Mouse (Mus musculus): ENCODE results near the gene Sec22b. TPM values are rescaled to one million over a fixed set of nuclear protein-coding genes. Genes with fewer than 3 reads are reported as not detected.

The Sec22b gene
- polyA plus RNA-seq, 1 experiment from 2014 or later = 124 TPM

DNA sequence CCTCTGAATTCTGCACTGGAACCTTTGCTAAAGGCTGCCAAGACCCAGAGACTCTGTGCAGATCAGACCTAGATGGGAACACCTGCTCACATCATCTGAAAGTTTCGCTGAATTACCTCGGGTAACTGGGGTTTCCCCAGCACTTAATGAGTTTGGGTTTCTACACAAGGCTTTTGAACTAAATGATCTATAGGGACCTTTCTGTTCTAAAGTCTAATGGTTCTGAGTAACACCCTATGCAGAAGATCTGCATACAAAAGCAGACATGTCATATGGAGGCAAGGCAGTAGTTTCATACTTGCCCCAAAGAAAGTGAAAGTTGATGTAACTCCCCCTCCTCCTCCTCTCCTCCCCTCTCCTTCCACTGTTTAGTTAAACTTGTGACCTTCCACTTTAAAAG, 47.5 kb downstream of the Sec22b start:
- Histone ChIP-seq H3K4me1 (ENCODE audit: control insufficient read depth, insufficient read depth, low read length) (no peaks in the 10 kb centered on the region), H3K4me3 (ENCODE audit: low read depth, low read length) (no peak overlapping the region), H3K36me3 (replicated peaks; ENCODE audit: control insufficient read depth, insufficient read depth, low read depth, low read length) (no peaks in the 10 kb centered on the region), H3K9me3 (replicated peaks; ENCODE audit: control insufficient read depth, low read length) (no peaks in the 10 kb centered on the region), H3K27ac (replicated peaks; ENCODE audit: low read depth, low read length) (no peak overlapping the region), H3K9ac (replicated peaks; ENCODE audit: low read length) (no peak overlapping the region), H3K27me3 (ENCODE audit: control insufficient read depth, insufficient read depth, low read length) (no peaks in the 10 kb centered on the region), H3K4me2 (ENCODE audit: low read depth, low read length) (no peak overlapping the region)
- DNase-seq (ENCODE audit: low spot score) (no peak), ATAC-seq (replicated peaks; ENCODE audit: insufficient number of reproducible peaks, low FRiP score, low TSS enrichment, low read depth) (no peak)
- WGBS = 87% methylated on average over 2 of the region's 2 CpGs

GRCm38 (mm10) chr3:97949946-97950345, 49.0 kb downstream of the Sec22b start:
- ATAC-seq (replicated peaks; ENCODE audit: insufficient number of reproducible peaks, low FRiP score, low TSS enrichment, low read depth) (no peak), DNase-seq (ENCODE audit: low spot score) (no peak)
- Histone ChIP-seq H3K36me3 (replicated peaks; ENCODE audit: control insufficient read depth, insufficient read depth, low read depth, low read length) (no peaks in the 10 kb centered on the region), H3K9ac (replicated peaks; ENCODE audit: low read length) (no peak overlapping the region), H3K27me3 (ENCODE audit: control insufficient read depth, insufficient read depth, low read length) (no peaks in the 10 kb centered on the region), H3K27ac (replicated peaks; ENCODE audit: low read depth, low read length) (no peak overlapping the region), H3K9me3 (replicated peaks; ENCODE audit: control insufficient read depth, low read length) (no peaks in the 10 kb centered on the region), H3K4me1 (ENCODE audit: control insufficient read depth, insufficient read depth, low read length) (no peaks in the 10 kb centered on the region), H3K4me2 (ENCODE audit: low read depth, low read length) (no peak overlapping the region), H3K4me3 (ENCODE audit: low read depth, low read length) (no peak overlapping the region)
- 58% methylated on average over 5 of the region's 5 CpGs for WGBS

DNA sequence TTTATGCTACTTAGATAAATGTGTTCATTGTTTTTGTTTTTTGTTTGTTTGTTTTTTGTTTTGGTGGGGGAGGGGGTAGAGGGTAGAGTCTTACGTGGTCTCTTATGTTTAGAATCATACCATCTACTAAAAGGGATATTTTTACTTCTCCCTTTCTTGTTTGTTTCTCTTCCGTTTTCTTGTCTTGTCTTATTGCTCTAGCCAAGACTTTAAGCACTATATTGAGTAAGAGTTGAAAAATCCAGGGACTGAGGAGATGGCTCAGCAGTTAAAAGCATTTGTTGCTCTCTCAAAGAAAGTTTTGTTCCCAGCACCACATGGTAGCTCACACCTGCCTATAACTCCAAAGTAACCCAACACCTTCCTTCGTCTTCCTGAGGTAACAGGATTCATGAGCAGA, 50.1 kb downstream of the Sec22b start:
- no peaks in the 10 kb centered on the region for H3K36me3 ChIP-seq (replicated peaks; ENCODE audit: control insufficient read depth, insufficient read depth, low read depth, low read length)
- no peak for DNase-seq (ENCODE audit: low spot score)
- no peaks in the 10 kb centered on the region for H3K9me3 ChIP-seq (replicated peaks; ENCODE audit: control insufficient read depth, low read length)
- no peaks in the 10 kb centered on the region for H3K27me3 ChIP-seq (ENCODE audit: control insufficient read depth, insufficient read depth, low read length)
- 89% methylated on average over 3 of the region's 3 CpGs for WGBS
- H3K9ac ChIP-seq (replicated peaks; ENCODE audit: low read length) = no peak overlapping the region
- H3K27ac ChIP-seq (replicated peaks; ENCODE audit: low read depth, low read length) = no peak overlapping the region
- no peaks in the 10 kb centered on the region for H3K4me1 ChIP-seq (ENCODE audit: control insufficient read depth, insufficient read depth, low read length)
- H3K4me3 ChIP-seq (ENCODE audit: low read depth, low read length) = no peak overlapping the region
- no peak overlapping the region for H3K4me2 ChIP-seq (ENCODE audit: low read depth, low read length)
- no peak for ATAC-seq (replicated peaks; ENCODE audit: insufficient number of reproducible peaks, low FRiP score, low TSS enrichment, low read depth)

DNA sequence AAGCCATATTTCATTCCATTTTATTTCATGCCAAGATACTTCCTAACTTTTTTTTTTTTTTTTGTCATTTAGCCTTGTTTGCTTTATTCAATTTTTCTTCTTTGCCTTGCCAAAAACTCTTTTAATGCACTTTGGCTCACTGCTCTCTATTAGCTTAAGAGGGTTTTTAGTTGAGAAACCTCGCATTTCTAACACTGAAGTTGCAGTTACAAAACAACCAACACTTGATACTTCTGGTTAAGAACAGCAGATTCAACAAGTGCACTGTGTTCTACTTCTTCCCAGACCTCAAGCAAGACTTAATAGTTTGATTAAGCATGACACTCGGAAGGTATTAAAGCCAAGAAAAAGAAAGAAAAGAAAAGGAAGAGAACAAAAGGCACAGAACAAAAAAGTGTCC, 52.2 kb downstream of the Sec22b start:
- Histone ChIP-seq H3K4me3 (ENCODE audit: low read depth, low read length) (no peak overlapping the region), H3K36me3 (replicated peaks; ENCODE audit: control insufficient read depth, insufficient read depth, low read depth, low read length) (no peaks in the 10 kb centered on the region), H3K9ac (replicated peaks; ENCODE audit: low read length) (no peak overlapping the region), H3K4me1 (ENCODE audit: control insufficient read depth, insufficient read depth, low read length) (no peaks in the 10 kb centered on the region), H3K9me3 (replicated peaks; ENCODE audit: control insufficient read depth, low read length) (no peaks in the 10 kb centered on the region), H3K27ac (replicated peaks; ENCODE audit: low read depth, low read length) (no peak overlapping the region), H3K4me2 (ENCODE audit: low read depth, low read length) (no peak overlapping the region), H3K27me3 (ENCODE audit: control insufficient read depth, insufficient read depth, low read length) (no peaks in the 10 kb centered on the region)
- ATAC-seq (replicated peaks; ENCODE audit: insufficient number of reproducible peaks, low FRiP score, low TSS enrichment, low read depth) (no peak), DNase-seq (ENCODE audit: low spot score) (no peak)
- WGBS = 85% methylated on average over 2 of the region's 2 CpGs

GRCm38 (mm10) chr3:97956322-97956721, 55.3 kb downstream of the Sec22b start:
- Histone ChIP-seq H3K36me3 (replicated peaks; ENCODE audit: control insufficient read depth, insufficient read depth, low read depth, low read length) (no peaks in the 10 kb centered on the region), H3K4me1 (ENCODE audit: control insufficient read depth, insufficient read depth, low read length) (no peaks in the 10 kb centered on the region), H3K4me2 (ENCODE audit: low read depth, low read length) (no peak overlapping the region), H3K9me3 (replicated peaks; ENCODE audit: control insufficient read depth, low read length) (no peaks in the 10 kb centered on the region), H3K9ac (replicated peaks; ENCODE audit: low read length) (no peak overlapping the region), H3K4me3 (ENCODE audit: low read depth, low read length) (no peak overlapping the region), H3K27ac (replicated peaks; ENCODE audit: low read depth, low read length) (no peak overlapping the region), H3K27me3 (ENCODE audit: control insufficient read depth, insufficient read depth, low read length) (no peaks in the 10 kb centered on the region)
- WGBS = 46% methylated on average over 6 of the region's 6 CpGs
- no peak for DNase-seq (ENCODE audit: low spot score)
- ATAC-seq (replicated peaks; ENCODE audit: insufficient number of reproducible peaks, low FRiP score, low TSS enrichment, low read depth) = no peak

DNA sequence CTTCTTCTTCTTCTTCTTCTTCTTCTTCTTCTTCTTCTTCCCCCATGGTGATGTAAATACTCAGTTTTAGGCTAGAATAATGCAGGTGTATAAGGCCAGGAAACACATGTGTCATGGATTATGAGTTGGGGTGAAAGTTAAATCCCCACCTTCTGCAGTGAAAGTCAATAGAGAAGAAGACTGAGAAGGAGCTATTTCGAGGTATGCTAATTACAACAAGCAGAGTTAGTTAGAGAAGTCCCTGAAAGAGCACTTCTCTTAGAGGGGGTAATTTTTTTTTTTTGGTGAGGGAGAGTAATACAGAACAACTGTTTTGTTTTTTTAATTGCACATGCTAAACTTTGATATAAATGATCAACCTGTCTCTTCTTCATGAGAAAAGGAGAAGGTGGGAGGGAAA, 55.9 kb downstream of the Sec22b start:
- ATAC-seq (replicated peaks; ENCODE audit: insufficient number of reproducible peaks, low FRiP score, low TSS enrichment, low read depth) (no peak), DNase-seq (ENCODE audit: low spot score) (no peak)
- Histone ChIP-seq H3K27me3 (ENCODE audit: control insufficient read depth, insufficient read depth, low read length) (no peaks in the 10 kb centered on the region), H3K4me2 (ENCODE audit: low read depth, low read length) (no peak overlapping the region), H3K9me3 (replicated peaks; ENCODE audit: control insufficient read depth, low read length) (no peaks in the 10 kb centered on the region), H3K27ac (replicated peaks; ENCODE audit: low read depth, low read length) (no peak overlapping the region), H3K36me3 (replicated peaks; ENCODE audit: control insufficient read depth, insufficient read depth, low read depth, low read length) (no peaks in the 10 kb centered on the region), H3K4me3 (ENCODE audit: low read depth, low read length) (no peak overlapping the region), H3K4me1 (ENCODE audit: control insufficient read depth, insufficient read depth, low read length) (no peaks in the 10 kb centered on the region), H3K9ac (replicated peaks; ENCODE audit: low read length) (no peak overlapping the region)
- WGBS = 61% methylated on average over 1 of the region's 1 CpGs

DNA sequence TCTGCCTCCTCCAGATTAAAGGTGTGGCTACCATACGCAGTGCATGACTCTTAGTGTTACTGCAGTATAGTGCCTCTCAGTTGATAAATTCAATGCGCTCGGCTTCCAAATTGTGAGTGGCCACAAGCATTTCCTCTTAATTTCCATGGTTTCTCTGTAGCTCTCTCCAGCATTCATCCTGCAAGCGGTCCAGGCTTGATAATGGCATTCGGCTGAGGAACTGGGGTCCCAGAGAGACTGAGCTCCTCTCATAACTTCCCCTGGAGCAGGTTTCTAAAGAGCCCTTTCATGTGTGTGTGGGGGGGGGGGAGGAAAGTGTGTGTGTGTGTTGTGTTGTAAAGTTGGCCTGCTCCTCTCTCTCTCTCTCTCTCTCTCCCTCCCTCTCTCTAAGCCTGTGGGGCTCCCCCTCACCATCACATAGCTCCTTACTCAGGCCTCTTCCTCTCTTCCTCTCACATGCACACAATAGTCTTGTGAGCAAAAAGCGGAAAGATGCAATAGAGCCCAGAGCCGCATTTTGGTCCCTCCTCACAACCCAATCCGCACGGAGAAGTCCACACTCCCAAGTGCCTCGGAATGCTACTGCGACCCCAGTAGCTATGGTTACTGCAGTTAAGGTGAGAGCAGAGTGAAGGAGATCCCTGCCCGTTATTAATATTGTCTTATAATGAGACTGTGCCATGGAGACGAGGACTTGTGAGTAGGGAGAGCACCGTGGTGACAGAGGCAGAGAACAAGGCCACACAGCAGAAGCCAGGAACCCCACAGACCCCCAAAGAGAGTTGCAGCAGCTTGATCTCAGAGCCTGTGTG, 60.0 kb downstream of the Sec22b start:
- 63% methylated on average over 14 of the region's 14 CpGs for WGBS
- no peak overlapping the region for H3K27ac ChIP-seq (replicated peaks; ENCODE audit: low read depth, low read length)

DNA sequence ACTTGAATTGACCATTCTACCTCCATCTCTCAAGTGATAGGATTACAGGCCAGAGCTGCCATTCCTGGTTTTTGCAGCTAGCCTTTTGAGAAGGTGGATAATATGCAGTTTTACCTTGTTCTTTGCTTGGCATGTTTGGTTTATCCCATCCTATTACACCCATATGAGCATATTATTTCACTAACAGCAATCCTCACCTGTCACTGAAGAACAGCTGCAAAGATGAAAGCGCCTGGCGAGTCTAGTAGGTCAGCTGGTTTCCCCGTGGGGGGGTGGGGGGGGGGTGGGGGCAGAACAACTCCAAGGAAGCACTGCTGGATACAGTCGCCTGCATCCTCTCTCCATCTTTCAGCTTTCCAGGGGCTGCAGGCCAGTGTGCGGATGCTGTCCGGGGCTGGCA, 61.0 kb downstream of the Sec22b start:
- WGBS = 68% methylated on average over 6 of the region's 6 CpGs
- H3K36me3 ChIP-seq (replicated peaks; ENCODE audit: control insufficient read depth, insufficient read depth, low read depth, low read length) = no peaks in the 10 kb centered on the region
- H3K27me3 ChIP-seq (ENCODE audit: control insufficient read depth, insufficient read depth, low read length) = no peaks in the 10 kb centered on the region
- no peaks in the 10 kb centered on the region for H3K4me1 ChIP-seq (ENCODE audit: control insufficient read depth, insufficient read depth, low read length)
- no peak for ATAC-seq (replicated peaks; ENCODE audit: insufficient number of reproducible peaks, low FRiP score, low TSS enrichment, low read depth)
- no peak overlapping the region for H3K4me2 ChIP-seq (ENCODE audit: low read depth, low read length)
- DNase-seq (ENCODE audit: low spot score) = no peak
- H3K9ac ChIP-seq (replicated peaks; ENCODE audit: low read length) = no peak overlapping the region
- H3K27ac ChIP-seq (replicated peaks; ENCODE audit: low read depth, low read length) = no peak overlapping the region
- H3K9me3 ChIP-seq (replicated peaks; ENCODE audit: control insufficient read depth, low read length) = no peaks in the 10 kb centered on the region
- no peak overlapping the region for H3K4me3 ChIP-seq (ENCODE audit: low read depth, low read length)

More for the DNA sequence above, 60.0 kb downstream of the Sec22b start:
- Histone ChIP-seq H3K4me3 (ENCODE audit: low read depth, low read length) (no peak overlapping the region), H3K9ac (replicated peaks; ENCODE audit: low read length) (no peak overlapping the region), H3K9me3 (replicated peaks; ENCODE audit: control insufficient read depth, low read length) (no peaks in the 10 kb centered on the region), H3K36me3 (replicated peaks; ENCODE audit: control insufficient read depth, insufficient read depth, low read depth, low read length) (no peaks in the 10 kb centered on the region), H3K27me3 (ENCODE audit: control insufficient read depth, insufficient read depth, low read length) (no peaks in the 10 kb centered on the region), H3K4me1 (ENCODE audit: control insufficient read depth, insufficient read depth, low read length) (no peaks in the 10 kb centered on the region), H3K4me2 (ENCODE audit: low read depth, low read length) (no peak overlapping the region)
- DNase-seq (ENCODE audit: low spot score) = peak; percentile 28
- no peak for ATAC-seq (replicated peaks; ENCODE audit: insufficient number of reproducible peaks, low FRiP score, low TSS enrichment, low read depth)
